Mouse (Mus musculus) embryonic facial prominence, embryonic 15.5 days (tissue): ENCODE data around the gene Gm45521. TPM values are rescaled to one million over a fixed set of nuclear protein-coding genes. Genes with fewer than 3 reads are reported as not detected.
A peak's percentile ranks its signal among the peaks of the same experiment; 100 is the strongest.

ENCODE experiments used
- ATAC-seq: fragments of 200-750 bp; cut with Nextera tagmentation; 2 replicates; pipeline ENCODE4 v1.8.0; 2017; ENCODE audit warnings: low read depth, moderate TSS enrichment; ENCODE audit not compliant: insufficient number of reproducible peaks, low FRiP score, low TSS enrichment
- H3K27ac ChIP-seq: fragments of 300-500 bp; sonication (generic); replicated peaks from 2 replicates; pipeline ENCODE4 v1.5.1; 2015; ENCODE audit warnings: mild to moderate bottlenecking, inconsistent platforms
- H3K27me3 ChIP-seq: fragments of 300-500 bp; sonication (generic); 2 replicates; pipeline ENCODE4 v1.6.1; 2015; ENCODE audit warnings: inconsistent platforms
- H3K36me3 ChIP-seq: fragments of 300-500 bp; sonication (generic); 2 replicates; pipeline ENCODE4 v1.6.1; 2015; ENCODE audit warnings: mild to moderate bottlenecking, inconsistent platforms
- H3K4me1 ChIP-seq: fragments of 300-500 bp; sonication (generic); 2 replicates; pipeline ENCODE4 v1.6.1; 2015; ENCODE audit warnings: inconsistent platforms
- H3K4me2 ChIP-seq: fragments of 300-500 bp; sonication (generic); replicated peaks from 2 replicates; pipeline ENCODE4 v1.6.1; 2015; ENCODE audit warnings: mild to moderate bottlenecking, inconsistent platforms
- H3K4me3 ChIP-seq: fragments of 300-500 bp; sonication (generic); replicated peaks from 2 replicates; pipeline ENCODE4 v1.5.1; 2015; ENCODE audit warnings: mild to moderate bottlenecking, inconsistent platforms
- H3K9ac ChIP-seq: fragments of 300-500 bp; sonication (generic); 2 replicates; pipeline ENCODE4 v1.6.1; 2015; ENCODE audit warnings: inconsistent platforms
- H3K9me3 ChIP-seq: fragments of 300-500 bp; sonication (generic); replicated peaks from 2 replicates; pipeline ENCODE4 v1.6.1; 2016; ENCODE audit warnings: inconsistent platforms
- WGBS: fragments of 180-500 bp; shearing (Covaris S2); methylation state at CpG from one replicate; pipeline ENCODE4 v1.1.7; 2015; 5-methylcytosine and 5-hydroxymethylcytosine counted together
- polyA plus RNA-seq: library from polyadenylated mRNA; unstranded; fragments of >200 nt; fragmentation: Nextera tagmentation; extraction: Ambion mirVana; gene quantifications from 2 replicates; pipeline ENCODE4 v1.2.1, GENCODE M21; 2015

Gm45521 gene
- polyA plus RNA-seq, 1 experiment from 2014 or later, result not detected

DNA sequence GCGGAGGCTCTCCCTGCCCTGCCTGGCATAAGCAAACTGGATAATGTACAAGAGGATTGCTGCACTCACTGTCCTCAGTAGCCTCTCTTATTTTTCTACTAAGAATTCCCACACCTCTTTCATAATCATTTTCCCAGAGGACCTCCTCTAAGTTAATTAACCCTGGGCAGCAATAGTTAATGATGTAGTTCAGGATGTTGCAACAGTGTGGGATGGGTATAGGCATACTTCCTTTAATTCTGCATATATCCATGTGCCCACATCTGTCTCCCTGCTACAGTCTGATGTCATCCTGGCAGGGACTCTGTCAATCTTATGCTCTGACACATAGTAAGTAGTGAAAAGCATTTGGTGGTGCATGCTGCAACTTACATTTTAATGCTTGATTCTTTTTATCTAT lies 24.1 kb downstream of the Gm45521 start:
- Histone ChIP-seq H3K27me3 (no peaks in the 10 kb centered on the region), H3K27ac (no peak overlapping the region), H3K4me2 (no peak overlapping the region), H3K9me3 (no peaks in the 10 kb centered on the region), H3K4me3 (no peak overlapping the region), H3K36me3 (no peaks in the 10 kb centered on the region), H3K4me1 (no peaks in the 10 kb centered on the region), H3K9ac (no peak overlapping the region)
- WGBS, result 90% methylated on average over 1 of the region's 1 CpGs
- ATAC-seq, result no peak

- no peaks in the 10 kb centered on the region for H3K4me1 ChIP-seq
- no peaks in the 10 kb centered on the region for H3K27me3 ChIP-seq
- 92% methylated on average over 6 of the region's 6 CpGs for WGBS
- H3K4me2 ChIP-seq, result no peak overlapping the region
- no peak for ATAC-seq
- H3K36me3 ChIP-seq, result no peaks in the 10 kb centered on the region
- no peaks in the 10 kb centered on the region for H3K9me3 ChIP-seq
- no peak overlapping the region for H3K27ac ChIP-seq
- no peak overlapping the region for H3K4me3 ChIP-seq
- H3K9ac ChIP-seq, result no peak overlapping the region
These were observed 29.8 kb downstream of the Gm45521 start for GRCm38 (mm10) chr14:7986913-7987312.

DNA sequence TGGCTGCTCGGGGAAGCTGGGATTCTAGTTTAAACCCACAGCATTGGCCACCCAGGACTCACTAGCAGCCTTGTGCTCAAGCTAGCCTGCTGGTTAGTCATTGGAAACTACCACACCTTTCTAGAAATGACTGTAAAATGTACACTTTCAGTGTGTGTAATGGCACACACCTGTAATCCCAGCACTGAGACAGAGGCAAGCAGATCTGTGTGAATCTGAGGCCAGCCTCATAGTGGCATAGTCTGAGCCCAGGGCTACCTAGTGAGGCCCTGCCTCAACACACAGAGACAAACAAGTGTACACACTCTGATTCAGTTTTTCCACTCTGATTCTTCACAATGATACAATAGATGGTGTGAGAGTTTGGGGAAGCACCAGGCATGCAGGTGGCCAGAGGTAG lies 32.3 kb downstream of the Gm45521 start:
- Histone ChIP-seq H3K27me3 (no peaks in the 10 kb centered on the region), H3K4me1 (no peaks in the 10 kb centered on the region), H3K36me3 (no peaks in the 10 kb centered on the region)

DNA sequence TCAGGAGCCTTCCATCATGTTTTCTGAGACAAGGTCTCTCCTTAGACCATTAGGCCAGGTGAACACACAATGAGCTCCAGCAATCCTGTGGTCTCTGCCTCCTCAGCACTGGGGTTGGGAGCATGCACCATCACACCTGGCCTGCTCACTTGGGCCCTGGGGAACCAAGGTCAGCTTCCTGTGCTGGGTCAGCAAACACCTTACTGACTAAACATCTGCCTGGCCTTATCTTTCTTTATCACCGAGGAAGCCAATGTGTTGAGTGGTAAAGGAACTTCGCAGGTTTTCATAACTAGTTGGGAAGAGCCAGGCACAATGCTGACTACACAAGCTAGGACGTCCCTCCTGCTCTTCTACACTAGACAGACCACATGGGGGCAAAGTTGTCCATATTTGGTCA lies 32.9 kb downstream of the Gm45521 start:
- Histone ChIP-seq H3K27me3 (no peaks in the 10 kb centered on the region), H3K4me2 (no peak overlapping the region), H3K4me3 (no peak overlapping the region), H3K9me3 (no peaks in the 10 kb centered on the region), H3K9ac (no peak overlapping the region), H3K4me1 (no peaks in the 10 kb centered on the region), H3K36me3 (no peaks in the 10 kb centered on the region), H3K27ac (no peak overlapping the region)
- no peak for ATAC-seq
- WGBS, result 70% methylated on average over 3 of the region's 3 CpGs

More for the DNA sequence above, 32.3 kb downstream of the Gm45521 start:
- H3K27ac ChIP-seq, result no peak overlapping the region
- 52% methylated on average over 1 of the region's 1 CpGs for WGBS
- H3K4me2 ChIP-seq, result no peak overlapping the region
- no peak overlapping the region for H3K9ac ChIP-seq
- ATAC-seq, result no peak
- H3K4me3 ChIP-seq, result no peak overlapping the region
- no peaks in the 10 kb centered on the region for H3K9me3 ChIP-seq

GRCm38 (mm10) chr14:7991108-7991776 lies 34.2 kb downstream of the Gm45521 start:
- Histone ChIP-seq H3K36me3 (no peaks in the 10 kb centered on the region), H3K27me3 (no peaks in the 10 kb centered on the region), H3K4me2 (no peak overlapping the region)

DNA sequence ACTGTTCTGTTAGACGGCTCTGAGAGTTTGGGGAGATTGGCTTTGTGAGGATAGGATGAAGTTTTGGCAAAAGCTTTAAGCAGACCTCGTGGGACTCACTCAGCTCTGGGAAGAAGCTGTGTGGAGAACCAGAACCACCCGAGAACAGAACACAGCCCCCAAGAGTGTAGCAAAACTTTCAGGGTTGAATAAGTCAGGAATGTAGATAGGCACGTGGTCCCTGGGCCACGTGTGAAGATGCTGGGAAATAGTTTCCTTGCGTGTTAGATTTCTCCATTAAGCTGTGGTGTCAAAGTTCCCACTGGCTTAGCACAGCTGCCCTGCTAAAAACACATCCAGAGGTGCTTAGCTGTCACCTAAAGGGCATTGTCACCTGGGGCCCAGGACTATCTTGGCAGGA lies 35.1 kb downstream of the Gm45521 start:
- Histone ChIP-seq H3K9me3 (no peaks in the 10 kb centered on the region), H3K36me3 (no peaks in the 10 kb centered on the region), H3K9ac (no peak overlapping the region), H3K27ac (no peak overlapping the region), H3K4me2 (no peak overlapping the region), H3K4me3 (no peak overlapping the region), H3K27me3 (no peaks in the 10 kb centered on the region), H3K4me1 (0 out of 2 replicates have a peak, but pooled peaks cover 5% of the 10 kb centered on the region)
- ATAC-seq, result no peak
- 66% methylated on average over 6 of the region's 6 CpGs for WGBS

More at GRCm38 (mm10) chr14:7991108-7991776, 34.2 kb downstream of the Gm45521 start:
- no peak overlapping the region for H3K27ac ChIP-seq
- H3K4me1 ChIP-seq, result no peaks in the 10 kb centered on the region
- WGBS, result 74% methylated on average over 5 of the region's 5 CpGs
- H3K9ac ChIP-seq, result no peak overlapping the region
- ATAC-seq, result no peak
- no peaks in the 10 kb centered on the region for H3K9me3 ChIP-seq
- no peak overlapping the region for H3K4me3 ChIP-seq

GRCm38 (mm10) chr14:7994271-7994767 lies 37.2 kb downstream of the Gm45521 start, which contains the start of gene Dnase1l3:
Gene Dnase1l3, minus strand, starts transcription at chr14:7994573.
- Histone ChIP-seq H3K4me1 (0 out of 2 replicates have a peak, but pooled peaks cover 5% of the 10 kb centered on the region), H3K4me3 (no peak within 1 kb of the TSS), H3K9ac (no peak within 1 kb of the TSS), H3K27me3 (no peaks in the 10 kb centered on the region), H3K4me2 (no peak within 1 kb of the TSS), H3K27ac (no peak within 1 kb of the TSS), H3K9me3 (no peaks in the 10 kb centered on the region), H3K36me3 (no peaks in the 10 kb centered on the region)
- WGBS, result 61% methylated on average over 8 of the region's 8 CpGs
- ATAC-seq, result no peak

DNA sequence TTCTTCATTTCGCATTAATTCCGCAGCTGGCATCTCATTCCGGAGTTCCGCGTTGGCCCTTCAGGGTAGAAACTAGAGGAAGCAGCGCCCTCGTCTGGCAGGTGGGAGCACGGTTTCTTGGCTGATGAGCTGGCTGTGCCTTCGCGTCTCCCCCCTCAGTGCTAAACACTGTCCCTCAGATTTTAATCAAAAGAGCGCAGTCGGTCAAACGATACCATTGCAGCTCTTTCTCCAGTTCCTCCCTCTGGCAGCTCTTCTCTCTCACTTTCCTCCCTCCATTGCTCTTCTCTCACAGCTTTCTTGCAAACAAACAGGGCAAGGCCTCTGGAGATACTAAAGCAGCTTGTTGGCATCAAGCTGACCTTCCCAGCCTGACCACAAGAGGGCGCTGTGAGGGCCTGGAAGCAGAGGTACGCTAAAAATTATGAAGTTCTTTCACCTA lies 40.2 kb downstream of the Gm45521 start:
- no peak for ATAC-seq
- 2% methylated on average over 15 of the region's 15 CpGs for WGBS
- Histone ChIP-seq H3K4me2 (peak overlapping the region; percentile 45), H3K9me3 (no peaks in the 10 kb centered on the region), H3K36me3 (no peaks in the 10 kb centered on the region), H3K9ac (no peak overlapping the region), H3K4me1 (0 out of 2 replicates have a peak, but pooled peaks cover 7% of the 10 kb centered on the region), H3K27me3 (peaks cover 19% of the 10 kb centered on the region; the same call in 1 of the 2 replicates), H3K27ac (no peak overlapping the region), H3K4me3 (peak overlapping the region; percentile 24)

DNA sequence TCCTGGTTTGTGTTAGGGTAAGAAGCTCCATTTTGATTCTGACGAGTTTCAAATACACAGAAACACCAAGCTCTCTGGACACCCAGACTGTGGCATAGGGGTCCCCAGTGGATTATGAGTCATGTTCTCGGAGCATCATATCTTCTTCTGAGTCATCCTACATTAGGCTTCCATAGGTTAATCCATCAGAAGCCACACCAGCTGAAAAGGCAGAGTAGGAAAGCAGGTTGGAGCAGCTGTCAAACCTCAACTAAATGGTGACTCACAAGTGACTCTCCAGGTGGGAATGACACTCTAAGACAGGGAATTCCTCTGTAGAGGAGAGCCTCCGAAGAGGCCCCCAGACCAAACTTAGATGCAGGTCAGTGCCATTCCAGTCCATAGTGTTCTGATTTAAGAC lies 41.9 kb downstream of the Gm45521 start:
- 52% methylated on average over 3 of the region's 3 CpGs for WGBS
- Histone ChIP-seq H3K9ac (no peak overlapping the region), H3K9me3 (no peaks in the 10 kb centered on the region), H3K4me1 (peaks cover 17% of the 10 kb centered on the region), H3K27ac (peak overlapping the region; percentile 71), H3K36me3 (no peaks in the 10 kb centered on the region), H3K4me3 (no peak overlapping the region), H3K27me3 (peaks cover 19% of the 10 kb centered on the region; the same call in 1 of the 2 replicates), H3K4me2 (no peak overlapping the region)
- no peak for ATAC-seq

DNA sequence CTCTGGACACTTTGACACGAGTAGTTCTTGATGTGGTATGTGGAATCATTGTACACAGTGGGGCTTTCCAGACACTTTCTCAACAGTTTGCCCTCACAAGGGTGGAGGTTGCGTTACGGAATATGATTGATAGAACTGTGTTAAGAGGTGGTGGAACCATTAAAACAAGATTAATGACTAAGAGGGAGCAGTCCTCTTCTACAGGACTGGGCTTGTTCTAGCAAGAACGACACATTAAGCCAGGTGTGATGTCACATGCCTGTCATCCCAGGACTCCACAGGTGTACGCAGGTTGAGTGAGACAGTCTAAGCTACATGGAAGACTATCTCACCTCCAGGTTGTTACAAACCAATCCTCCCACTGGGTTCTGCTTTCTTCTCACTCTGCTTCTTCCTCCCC lies 42.3 kb downstream of the Gm45521 start:
- no peaks in the 10 kb centered on the region for H3K36me3 ChIP-seq
- no peaks in the 10 kb centered on the region for H3K9me3 ChIP-seq
- peaks cover 19% of the 10 kb centered on the region; the same call in 1 of the 2 replicates for H3K27me3 ChIP-seq
- 66% methylated on average over 5 of the region's 5 CpGs for WGBS
- H3K27ac ChIP-seq, result peak overlapping the region; percentile 71
- H3K9ac ChIP-seq, result no peak overlapping the region
- H3K4me1 ChIP-seq, result peaks cover 20% of the 10 kb centered on the region
- H3K4me2 ChIP-seq, result no peak overlapping the region
- ATAC-seq, result no peak
- no peak overlapping the region for H3K4me3 ChIP-seq

- Histone ChIP-seq H3K27ac (no peak overlapping the region), H3K4me3 (no peak overlapping the region), H3K4me1 (peaks cover 20% of the 10 kb centered on the region), H3K9me3 (no peaks in the 10 kb centered on the region), H3K9ac (no peak overlapping the region), H3K4me2 (no peak overlapping the region), H3K36me3 (no peaks in the 10 kb centered on the region), H3K27me3 (peaks cover 19% of the 10 kb centered on the region; the same call in 1 of the 2 replicates)
- no peak for ATAC-seq
- WGBS, result 82% methylated on average over 5 of the region's 5 CpGs
These were observed 43.2 kb downstream of the Gm45521 start for GRCm38 (mm10) chr14:8000247-8000646.
